Mouse (Mus musculus): ENCODE results near the gene Sfxn5.

The Sfxn5 gene

DNA sequence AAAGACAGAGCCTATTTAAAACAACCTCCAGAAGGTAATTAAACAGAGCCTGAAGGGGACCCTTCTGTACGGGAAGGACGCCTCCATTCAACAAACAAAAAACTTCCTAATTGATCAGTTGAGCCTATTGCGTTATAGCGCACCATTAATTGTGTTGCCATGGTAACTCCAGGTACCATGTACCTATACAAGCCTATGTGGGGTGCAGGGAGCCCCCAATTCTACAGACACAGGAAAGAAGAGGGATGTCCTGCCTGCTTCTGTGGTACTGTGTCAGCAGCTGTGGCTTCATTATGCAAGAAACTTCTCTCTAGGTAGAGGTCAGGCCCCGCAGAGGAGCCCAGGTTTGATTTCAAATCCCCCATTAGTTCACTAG lies 39.2 kb downstream of the Sfxn5 start:
- ChIA-PET POLR2A (interaction anchor here in 3 of 4 experiments (0.7 to 4.2 kb wide), 12 partner anchors 8 to 189 kb away, joined by 3 to 17 read pairs (median 6); partner anchors contain the start of genes Cct7 (in 2 of the 3), Pradc1 (in 2 of the 3) and Rab11fip5 (in 1 of the 3)), CTCF (interaction anchor here in 2 of 4 experiments (0.9 to 4.9 kb wide), 8 partner anchors 31 to 183 kb away, joined by 3 to 31 read pairs (median 4); no protein-coding TSS in a partner anchor)

DNA sequence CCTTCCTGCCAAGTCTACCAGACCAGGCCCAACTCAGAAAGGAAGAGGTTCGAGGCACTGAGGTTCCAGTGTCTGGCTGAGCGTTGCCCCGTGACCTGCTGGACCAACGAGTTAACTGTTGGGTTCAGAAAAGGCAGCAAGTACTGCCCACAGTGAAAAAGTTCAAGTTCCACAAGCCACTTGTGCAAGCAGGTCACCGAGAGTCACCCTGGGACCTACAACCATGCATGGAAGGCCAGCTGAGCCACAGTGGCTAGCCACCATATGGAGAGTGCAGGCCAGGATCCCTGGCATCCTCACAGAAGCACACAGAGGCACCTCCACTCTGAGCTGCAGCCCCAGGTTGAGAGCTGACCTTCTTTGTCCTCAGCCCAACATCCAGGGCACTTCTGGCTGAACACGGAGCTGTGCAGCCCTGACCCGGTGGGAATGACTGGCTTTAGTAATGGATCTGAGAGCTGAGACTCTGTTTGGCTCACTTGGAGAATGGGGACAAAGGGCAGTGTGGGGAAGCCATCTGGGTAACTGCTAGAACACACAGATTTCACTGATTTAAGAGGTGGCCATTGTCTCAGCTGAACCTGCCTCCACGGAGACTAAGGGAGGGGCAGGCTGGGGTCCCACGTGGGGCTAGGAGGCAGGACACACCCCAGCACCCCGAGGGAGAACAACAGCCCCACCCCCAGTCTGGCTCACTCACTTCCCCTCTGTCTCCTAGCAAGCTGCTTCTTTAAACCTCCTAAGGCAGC lies 39.8 kb downstream of the Sfxn5 start:
- POLR2A ChIA-PET = interaction anchor here in 3 of 4 experiments (0.7 to 4.2 kb wide), 14 partner anchors 8 to 188 kb away, joined by 3 to 17 read pairs (median 4); partner anchors contain the start of genes Cct7 (in 2 of the 3), Pradc1 (in 2 of the 3) and Rab11fip5 (in 1 of the 3)
- CTCF ChIA-PET = interaction anchor here in 3 of 4 experiments (0.6 to 4.9 kb wide), 11 partner anchors 11 to 184 kb away, joined by 3 to 31 read pairs (median 4); no protein-coding TSS in a partner anchor

DNA sequence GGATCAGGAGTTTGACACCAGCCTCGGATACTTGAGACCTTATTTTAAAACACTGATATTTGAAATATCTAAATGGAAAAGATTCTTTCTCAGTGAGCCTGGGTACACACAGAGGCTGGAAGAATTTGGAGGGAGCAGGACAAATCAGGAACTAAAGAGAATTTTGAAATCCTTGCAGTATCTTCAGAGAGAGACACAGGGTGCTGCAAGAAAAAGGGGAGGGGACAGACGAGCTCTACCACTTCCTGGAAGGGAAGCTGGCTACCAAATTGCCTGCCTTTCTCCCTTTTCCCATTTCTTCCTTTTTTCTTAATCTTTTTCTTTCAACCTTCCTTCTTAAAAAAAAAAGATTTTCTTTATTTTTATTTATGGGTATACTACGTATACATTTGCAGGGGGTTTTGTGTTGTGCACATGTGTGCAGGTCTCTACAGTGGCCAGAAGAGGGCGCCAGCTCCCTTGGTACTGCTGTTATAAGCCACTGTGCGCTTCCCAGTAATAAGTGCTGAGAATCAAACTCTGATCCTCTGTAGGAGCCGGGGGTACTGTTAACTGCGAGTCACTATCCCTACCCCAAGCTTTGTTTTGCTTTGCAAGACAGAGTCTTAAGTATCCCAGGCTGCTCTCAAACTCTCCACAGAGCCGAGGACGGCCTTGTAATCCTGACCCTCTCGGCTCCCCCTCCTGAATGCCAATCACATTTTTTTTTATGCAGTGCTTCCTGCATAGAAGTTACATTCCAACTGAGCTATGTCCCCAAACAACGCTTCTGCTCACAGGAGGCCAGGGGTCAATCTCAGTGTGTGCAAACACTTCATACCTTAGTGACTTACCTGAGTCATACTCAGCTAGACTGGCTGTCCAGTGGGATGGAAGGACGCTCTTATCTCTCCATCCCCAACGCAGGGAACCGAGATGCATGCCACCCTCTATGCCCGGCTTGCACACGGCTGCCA lies 42.1 kb downstream of the Sfxn5 start:
- ChIA-PET CTCF (interaction anchor here (0.5 to 4.9 kb wide), 32 partner anchors 9 to 219 kb away, joined by 3 to 31 read pairs (median 4); partner anchors contain the start of gene Spr (in 1 of the 4)), POLR2A (interaction anchor here in 3 of 4 experiments (0.6 to 6.3 kb wide), 12 partner anchors 8 to 1185 kb away, joined by 3 to 30 read pairs (median 4); partner anchors contain the start of genes Cct7 (in 1 of the 3), Emx1 (in 1 of the 3), Noto (in 1 of the 3) and Pradc1 (in 1 of the 3))

DNA sequence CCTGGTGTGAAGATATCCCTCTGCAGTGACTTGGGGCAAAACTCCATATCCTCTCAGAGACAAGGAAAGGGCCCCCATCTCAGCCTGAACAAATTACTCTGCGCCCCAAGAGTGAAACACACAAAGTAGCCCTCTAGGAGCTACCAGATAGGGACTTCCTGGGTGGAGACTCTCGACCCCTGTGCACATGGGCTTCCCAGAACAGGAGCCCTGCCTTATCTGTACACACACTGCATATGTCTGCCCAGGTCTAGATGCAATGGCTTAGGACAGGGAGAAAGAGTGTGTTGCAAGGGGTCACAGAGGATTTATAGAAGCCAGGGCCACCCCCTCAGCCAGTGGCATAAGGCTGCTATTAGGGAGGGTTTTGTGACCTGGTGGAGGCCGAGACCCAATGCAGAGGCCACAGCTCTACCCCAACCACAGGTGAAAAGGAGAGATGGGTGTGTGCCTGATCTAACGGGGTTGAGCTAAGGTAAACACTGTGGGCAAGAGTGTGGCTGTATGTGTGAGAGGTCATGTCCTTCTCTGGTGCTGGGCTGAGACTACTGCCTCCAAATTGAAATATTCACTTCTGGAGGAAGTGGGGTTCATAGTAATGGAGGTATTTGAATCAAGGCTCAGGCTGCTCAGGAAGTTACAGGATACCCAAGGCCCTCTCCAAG lies 44.9 kb downstream of the Sfxn5 start:
- ChIA-PET POLR2A (interaction anchor here in 3 of 4 experiments (0.6 to 6.3 kb wide), 34 partner anchors 9 to 1397 kb away, joined by 3 to 30 read pairs (median 4); partner anchors contain the start of genes Pradc1 (in 3 of the 3), Rab11fip5 (in 2 of the 3), Alms1 (in 1 of the 3) and Cct7 (in 1 of the 3)), CTCF (interaction anchor here (0.6 to 3.3 kb wide), 27 partner anchors 25 to 222 kb away, joined by 3 to 27 read pairs (median 4); partner anchors contain the start of gene Emx1 (in 1 of the 4))

DNA sequence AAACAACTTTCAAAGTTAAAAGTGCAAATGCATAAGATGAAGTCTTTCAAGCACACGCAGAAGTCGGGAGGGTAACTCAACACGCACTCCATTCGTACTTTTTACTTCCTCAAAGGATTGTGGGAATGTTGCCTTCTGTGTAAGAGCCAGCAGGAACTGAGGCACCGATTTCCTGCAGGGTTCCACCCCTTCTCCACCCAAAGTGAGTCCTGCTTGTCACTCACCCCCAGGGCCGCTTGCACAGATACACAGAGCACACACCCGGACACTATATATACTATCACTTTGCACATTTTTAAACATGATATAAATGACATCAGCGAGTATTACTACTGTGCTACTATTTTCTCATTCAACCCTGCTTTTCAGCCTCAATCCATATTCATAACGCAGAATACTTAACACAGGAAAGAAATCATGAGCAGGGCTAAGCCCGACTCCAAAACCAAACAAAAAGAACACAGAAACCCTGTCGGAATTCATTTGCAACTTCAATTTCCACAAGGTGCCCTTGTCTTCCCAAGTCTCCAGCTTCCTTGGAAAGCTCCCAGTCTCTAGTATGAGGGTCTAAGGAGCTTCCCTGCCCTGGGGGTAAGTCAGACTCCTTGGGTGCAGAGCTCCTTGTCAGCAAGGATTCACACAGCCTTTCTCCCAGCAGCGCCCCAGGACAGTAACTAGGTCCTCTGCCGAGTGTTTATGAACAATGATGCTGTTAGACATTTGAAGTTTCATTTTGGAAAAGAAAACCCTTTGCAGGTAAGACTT lies 46.8 kb downstream of the Sfxn5 start:
- CTCF ChIA-PET = interaction anchor here (0.6 to 3.3 kb wide), 24 partner anchors 18 to 1555 kb away, joined by 3 to 27 read pairs (median 5); partner anchors contain the start of genes Spr (in 2 of the 4), Emx1 (in 1 of the 4) and Sfxn5 (in 1 of the 4)
- POLR2A ChIA-PET = interaction anchor here in 3 of 4 experiments (0.7 to 6.3 kb wide), 26 partner anchors 13 to 165 kb away, joined by 3 to 30 read pairs (median 4); partner anchors contain the start of genes Pradc1 (in 3 of the 3), Cct7 (in 2 of the 3), Rab11fip5 (in 1 of the 3) and Spr (in 1 of the 3)

DNA sequence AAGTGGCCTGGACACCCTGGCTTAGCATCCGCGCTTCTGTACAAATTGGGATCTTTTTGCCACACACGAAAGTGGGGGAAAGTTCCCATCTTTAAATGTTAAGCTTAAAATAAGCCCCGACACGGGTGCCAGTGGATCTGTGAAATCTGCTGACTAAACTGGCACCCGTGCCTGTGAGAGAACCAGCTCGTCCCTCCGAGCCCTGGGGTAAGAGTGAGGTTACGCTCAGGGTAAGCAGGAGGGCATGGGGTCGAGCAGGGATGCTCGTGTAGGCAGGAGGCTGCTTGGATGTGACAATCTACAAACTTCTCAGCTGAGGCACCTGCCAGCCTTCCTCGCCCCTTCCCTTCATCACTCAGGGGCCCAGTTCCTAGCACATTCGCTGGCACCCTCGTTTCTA lies 52.4 kb downstream of the Sfxn5 start:
- ChIA-PET POLR2A (interaction anchor here in 3 of 4 experiments (0.5 to 3.6 kb wide), 26 partner anchors 8 to 206 kb away, joined by 3 to 20 read pairs (median 4); partner anchors contain the start of genes Pradc1 (in 3 of the 3), Cct7 (in 2 of the 3) and Rab11fip5 (in 1 of the 3)), CTCF (interaction anchor here (0.5 to 3.0 kb wide), 10 partner anchors 10 to 144 kb away, joined by 3 to 11 read pairs (median 6); partner anchors contain the start of gene Spr (in 1 of the 4))

DNA sequence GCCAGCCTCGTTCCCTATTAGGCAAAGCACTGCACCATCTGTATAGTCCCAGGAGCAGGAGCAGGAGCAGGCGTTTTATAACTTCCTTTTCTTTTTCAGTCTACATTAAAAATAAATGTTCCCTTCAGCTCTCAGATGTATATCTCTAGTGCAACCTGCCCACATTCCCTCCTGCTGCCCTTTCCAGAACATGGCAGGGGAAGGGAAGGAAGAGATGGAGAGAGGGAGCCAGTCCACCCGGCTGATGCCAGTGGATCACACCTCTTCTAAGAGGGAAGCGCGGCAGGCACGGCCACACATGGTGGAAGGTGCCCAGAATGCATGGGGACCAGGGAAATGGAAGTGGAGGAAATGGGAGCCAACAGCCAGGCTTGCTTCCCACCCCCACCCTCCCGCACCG lies 56.7 kb downstream of the Sfxn5 start:
- CTCF ChIA-PET = interaction anchor here in 2 of 4 experiments (0.5 to 0.7 kb wide), 3 partner anchors 14 to 1396 kb away, joined by 3 read pairs; no protein-coding TSS in a partner anchor

DNA sequence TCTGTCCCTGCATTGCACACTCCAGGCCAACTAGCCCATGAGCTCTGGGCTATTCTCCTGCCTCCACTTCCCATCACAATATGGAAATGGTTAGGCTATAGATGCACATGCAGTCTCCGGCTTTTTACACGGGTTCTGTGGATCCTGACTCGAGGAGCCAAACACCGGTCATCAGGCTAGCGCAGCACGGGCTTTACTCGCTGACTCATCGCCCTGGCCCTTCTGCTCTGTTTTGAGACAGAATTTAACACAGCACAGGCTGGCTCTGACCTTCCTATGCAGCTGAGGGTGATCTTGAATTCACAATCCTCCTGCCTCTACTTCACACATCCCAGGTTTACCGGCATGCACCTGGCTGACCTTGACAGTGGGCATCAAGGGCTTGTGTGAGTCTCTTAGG lies 60.8 kb downstream of the Sfxn5 start:
- ChIA-PET POLR2A (interaction anchor here in 3 of 4 experiments (1.0 to 1.8 kb wide), 10 partner anchors 9 to 178 kb away, joined by 3 to 6 read pairs (median 4); partner anchors contain the start of genes Cct7 (in 1 of the 3) and Pradc1 (in 1 of the 3)), CTCF (interaction anchor here in 2 of 4 experiments (0.7 to 1.6 kb wide), 2 partner anchors 7 to 9 kb away, joined by 3 to 6 read pairs; no protein-coding TSS in a partner anchor)

More for the DNA sequence above, 56.7 kb downstream of the Sfxn5 start:
- POLR2A ChIA-PET = interaction anchor here in 2 of 4 experiments (1.0 to 1.6 kb wide), 4 partner anchors 9 to 15 kb away, joined by 3 to 5 read pairs (median 4); no protein-coding TSS in a partner anchor

DNA sequence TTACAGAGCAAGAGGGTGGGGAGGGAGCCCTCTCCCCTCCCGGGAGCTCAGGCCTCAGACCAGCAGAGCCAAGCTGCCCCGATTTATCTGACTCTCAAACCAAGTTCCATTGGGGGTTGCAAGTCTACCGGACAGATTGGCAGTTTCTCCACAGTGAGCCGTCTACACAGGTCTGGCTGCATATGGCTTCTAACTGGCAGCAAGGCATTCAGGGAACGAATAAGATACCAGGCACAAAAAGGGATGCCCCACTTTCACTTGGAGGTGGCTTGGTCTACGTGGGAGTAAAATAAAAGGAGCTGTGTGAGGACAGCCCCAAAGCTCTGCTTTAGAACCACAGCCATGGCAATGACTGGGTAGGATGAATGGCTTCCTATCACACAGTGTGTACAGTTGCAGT lies 67.2 kb downstream of the Sfxn5 start:
- ChIA-PET POLR2A (interaction anchor here in 2 of 4 experiments (0.5 to 3.9 kb wide), 6 partner anchors 9 to 159 kb away, joined by 3 to 20 read pairs (median 3); no protein-coding TSS in a partner anchor), CTCF (interaction anchor here in 1 of 4 experiments (0.8 kb wide), 1 partner anchor 106 kb away, joined by 7 read pairs; no protein-coding TSS in a partner anchor)

DNA sequence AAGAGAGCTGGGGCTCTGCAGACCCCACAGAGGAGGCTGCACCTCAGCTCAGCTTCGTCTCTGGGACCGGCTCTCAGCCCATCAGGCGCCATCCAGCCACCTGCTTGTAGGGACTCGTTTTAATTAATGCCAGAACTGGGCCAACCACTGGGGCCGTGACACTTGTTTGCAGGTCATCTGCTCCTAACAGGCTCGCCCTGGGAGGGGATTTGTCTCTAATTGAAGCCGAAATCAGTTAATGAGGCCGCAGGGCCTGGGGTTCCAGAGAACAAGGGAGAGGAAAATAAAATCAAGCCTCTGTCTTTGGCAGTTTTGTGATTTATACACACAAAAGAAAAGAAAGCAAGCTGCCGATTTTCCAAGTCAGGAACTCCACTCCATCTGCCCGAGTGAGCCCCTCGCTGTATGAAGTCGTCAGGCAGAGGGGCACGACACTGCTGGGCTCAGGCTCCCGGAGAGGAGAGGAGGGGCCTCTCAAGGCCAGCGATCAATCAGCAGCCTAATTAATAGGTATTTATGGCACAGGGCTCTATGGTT lies 68.2 kb downstream of the Sfxn5 start:
- ChIA-PET POLR2A (interaction anchor here in 2 of 4 experiments (0.6 to 3.9 kb wide), 4 partner anchors 12 to 48 kb away, joined by 3 to 20 read pairs (median 4); no protein-coding TSS in a partner anchor), CTCF (interaction anchor here in 2 of 4 experiments (0.6 to 0.8 kb wide), 2 partner anchors 27 to 30 kb away, joined by 3 read pairs; no protein-coding TSS in a partner anchor)

DNA sequence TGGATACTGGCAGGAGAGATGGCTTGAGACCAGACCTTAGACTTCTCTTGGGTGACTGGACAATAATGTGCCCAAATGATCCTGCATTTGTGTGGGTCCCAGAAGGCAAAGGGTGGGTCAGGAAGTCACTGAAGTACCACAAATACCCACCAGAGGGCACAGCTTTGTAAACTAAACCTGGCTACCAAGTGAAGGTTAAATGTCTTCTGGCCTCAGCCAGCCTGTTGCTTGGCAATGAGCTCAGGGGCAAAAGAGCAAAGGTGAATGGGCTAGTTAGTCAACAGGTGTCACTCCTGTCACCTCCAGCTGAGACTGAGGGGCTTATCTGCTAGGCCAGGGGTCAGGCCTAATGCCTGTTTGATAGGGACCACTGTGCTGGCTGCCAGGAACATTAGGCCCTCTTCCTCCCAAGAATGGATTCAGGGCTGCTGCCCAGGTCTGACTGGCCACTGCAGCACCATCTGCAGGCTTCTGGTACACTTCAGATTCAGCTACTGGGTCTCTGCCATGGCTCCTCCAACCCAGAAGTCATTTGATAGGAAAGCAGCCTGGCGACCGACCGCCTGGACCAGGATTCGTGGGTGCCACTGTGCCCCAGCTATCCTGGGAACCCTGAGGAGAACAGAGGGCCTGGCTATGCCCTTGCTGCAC lies 70.2 kb downstream of the Sfxn5 start:
- CTCF ChIA-PET = interaction anchor here (0.5 to 3.9 kb wide), 56 partner anchors 9 to 787 kb away, joined by 3 to 29 read pairs (median 4); partner anchors contain the start of genes Rab11fip5 (in 2 of the 4), Spr (in 2 of the 4), Emx1 (in 1 of the 4) and Pradc1 (in 1 of the 4)
- POLR2A ChIA-PET = interaction anchor here in 3 of 4 experiments (0.5 to 3.9 kb wide), 20 partner anchors 8 to 399 kb away, joined by 3 to 30 read pairs (median 4); partner anchors contain the start of genes Pradc1 (in 1 of the 3), Rab11fip5 (in 1 of the 3) and Spr (in 1 of the 3)

DNA sequence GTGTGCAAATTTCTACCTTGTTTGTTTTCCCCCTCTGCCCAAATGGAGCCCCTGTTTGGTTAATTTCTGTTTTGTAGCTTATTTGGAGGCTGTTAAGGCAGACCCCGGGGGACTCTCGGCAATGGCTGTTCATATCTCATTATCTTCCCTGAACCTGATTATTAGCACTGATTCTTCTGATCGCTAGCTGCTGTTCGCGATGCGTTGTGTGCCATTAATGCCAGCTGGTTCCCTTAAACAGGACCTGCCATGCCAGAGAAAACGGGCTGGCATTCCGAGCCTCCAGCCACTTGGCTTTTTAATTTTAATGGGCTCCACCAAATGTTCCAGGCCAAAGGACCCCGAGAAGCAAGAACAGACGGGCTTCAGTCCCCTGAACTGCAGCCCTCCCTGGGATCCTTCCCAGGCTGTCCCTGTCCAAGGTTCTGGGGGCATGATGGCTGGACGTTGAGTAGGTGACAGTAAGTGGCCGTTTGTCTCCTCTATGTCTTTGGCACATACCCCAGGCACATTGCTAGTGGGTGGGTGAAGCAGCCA lies 74.1 kb downstream of the Sfxn5 start:
- CTCF ChIA-PET = interaction anchor here in 3 of 4 experiments (0.6 to 1.3 kb wide), 4 partner anchors 22 to 268 kb away, joined by 3 to 5 read pairs (median 4); no protein-coding TSS in a partner anchor
- POLR2A ChIA-PET = interaction anchor here in 3 of 4 experiments (0.5 to 2.0 kb wide), 4 partner anchors 9 to 152 kb away, joined by 3 to 5 read pairs (median 3); no protein-coding TSS in a partner anchor

DNA sequence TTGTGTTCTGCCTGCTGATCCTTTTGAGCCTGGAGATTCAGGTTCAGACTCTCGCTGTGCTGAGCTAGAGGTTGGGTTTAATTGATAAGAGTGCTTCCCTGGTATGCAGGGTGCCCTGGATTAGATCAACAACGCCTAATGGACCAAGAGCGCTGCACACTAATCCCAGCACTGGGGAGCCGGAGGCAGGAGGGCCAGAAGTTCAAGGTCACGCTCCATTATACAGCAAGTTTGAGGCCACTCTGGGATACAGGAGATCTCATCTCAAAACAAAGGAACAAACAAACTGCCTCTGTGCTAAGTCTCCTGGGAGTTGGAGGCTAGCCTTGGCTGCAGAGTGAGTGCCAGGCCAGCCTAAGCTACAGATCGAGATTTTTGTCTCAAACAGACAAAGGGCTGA lies 77.6 kb downstream of the Sfxn5 start:
- ChIA-PET POLR2A (interaction anchor here in 3 of 4 experiments (0.7 to 1.7 kb wide), 6 partner anchors 7 to 31 kb away, joined by 3 to 5 read pairs (median 3); no protein-coding TSS in a partner anchor), CTCF (interaction anchor here (0.6 to 1.4 kb wide), 4 partner anchors 12 to 100 kb away, joined by 3 to 6 read pairs (median 4); no protein-coding TSS in a partner anchor)

DNA sequence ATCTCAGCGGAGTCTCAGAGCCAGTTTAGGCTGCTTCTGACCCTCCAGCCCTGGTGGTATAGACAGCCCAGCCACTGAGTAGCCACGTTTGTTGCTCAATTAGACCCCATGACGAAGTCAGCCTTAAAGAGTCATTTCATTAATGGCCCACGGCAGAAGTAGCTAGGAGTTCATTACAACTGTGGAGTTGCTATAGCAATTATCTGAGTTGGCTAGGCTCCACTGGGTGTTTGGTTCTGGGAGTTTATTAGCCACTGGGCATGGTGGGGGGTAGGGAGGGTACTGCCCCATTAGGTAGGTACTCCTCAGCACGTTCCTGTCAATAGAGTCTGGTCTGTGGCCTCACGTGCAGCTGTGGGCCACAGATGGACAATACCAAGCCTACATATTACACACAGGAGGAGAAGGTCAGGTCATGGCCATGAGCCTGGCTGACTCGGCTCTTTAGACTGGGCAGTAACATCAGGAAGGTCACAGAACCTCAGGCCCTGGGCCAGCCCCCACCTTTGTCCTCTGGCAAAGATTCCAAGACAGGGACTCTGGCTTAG lies 79.2 kb downstream of the Sfxn5 start:
- CTCF ChIA-PET = interaction anchor here in 2 of 4 experiments (0.6 to 2.3 kb wide), 5 partner anchors 9 to 99 kb away, joined by 3 to 5 read pairs (median 3); no protein-coding TSS in a partner anchor
- POLR2A ChIA-PET = interaction anchor here in 3 of 4 experiments (0.6 to 1.6 kb wide), 7 partner anchors 9 to 188 kb away, joined by 3 to 4 read pairs (median 3); no protein-coding TSS in a partner anchor

Data from embryonic stem cell, embryonic (primary cell).